Mouse (Mus musculus) midbrain, embryonic 16.5 days (tissue): ENCODE measurements at regions not wholly inside any gene's neighbourhood (a gene's known extent, or its start where the extent isn't known, plus 50 kb on each side); places are given as distances from the start of the nearest gene placed in this dataset.

Source experiments
- ATAC-seq: fragments of 200-750 bp; cut with Nextera tagmentation; 2 replicates; pipeline ENCODE4 v1.8.0; 2017; ENCODE audit warnings: moderate TSS enrichment
- H3K27ac ChIP-seq: fragments of 300-500 bp; sonication (generic); 2 replicates; pipeline ENCODE4 v1.5.1; 2014; ENCODE audit warnings: mild to moderate bottlenecking, low read length, mixed read lengths
- H3K27me3 ChIP-seq: fragments of 300-500 bp; sonication (generic); 2 replicates; pipeline ENCODE4 v1.6.1; 2014; ENCODE audit warnings: low read depth, low read length, mixed read lengths; ENCODE audit not compliant: control insufficient read depth, insufficient read depth
- H3K36me3 ChIP-seq: fragments of 300-500 bp; sonication (generic); 2 replicates; pipeline ENCODE4 v1.6.1; 2014; ENCODE audit warnings: mild to moderate bottlenecking, low read length, moderate library complexity, mixed read lengths; ENCODE audit not compliant: control insufficient read depth, insufficient read depth
- H3K4me1 ChIP-seq: fragments of 300-500 bp; sonication (generic); 2 replicates; pipeline ENCODE4 v1.6.1; 2014; ENCODE audit warnings: mild to moderate bottlenecking, low read length, mixed read lengths; ENCODE audit not compliant: control insufficient read depth, insufficient read depth
- H3K4me2 ChIP-seq: fragments of 300-500 bp; sonication (generic); 2 replicates; pipeline ENCODE4 v1.6.1; 2014; ENCODE audit warnings: mild to moderate bottlenecking, low read length, mixed read lengths
- H3K4me3 ChIP-seq: fragments of 300-500 bp; sonication (generic); 2 replicates; pipeline ENCODE4 v1.5.1; 2014; ENCODE audit warnings: low read depth, mild to moderate bottlenecking, low read length, moderate library complexity, mixed read lengths
- H3K9ac ChIP-seq: fragments of 300-500 bp; sonication (generic); 2 replicates; pipeline ENCODE4 v1.6.1; 2014; ENCODE audit warnings: low read depth, low read length, mixed read lengths
- H3K9me3 ChIP-seq: fragments of 300-500 bp; sonication (generic); replicated peaks from 2 replicates; pipeline ENCODE4 v1.6.1; 2014; ENCODE audit warnings: mild to moderate bottlenecking, low read length, mixed read lengths; ENCODE audit not compliant: control insufficient read depth, poor library complexity, severe bottlenecking
- WGBS: fragments of 180-500 bp; shearing (Covaris S2); extraction: QIAGEN DNeasy Blood & Tissue Kit; methylation state at CpG from one replicate; pipeline ENCODE4 v1.1.7; 2014; 5-methylcytosine and 5-hydroxymethylcytosine counted together

DNA sequence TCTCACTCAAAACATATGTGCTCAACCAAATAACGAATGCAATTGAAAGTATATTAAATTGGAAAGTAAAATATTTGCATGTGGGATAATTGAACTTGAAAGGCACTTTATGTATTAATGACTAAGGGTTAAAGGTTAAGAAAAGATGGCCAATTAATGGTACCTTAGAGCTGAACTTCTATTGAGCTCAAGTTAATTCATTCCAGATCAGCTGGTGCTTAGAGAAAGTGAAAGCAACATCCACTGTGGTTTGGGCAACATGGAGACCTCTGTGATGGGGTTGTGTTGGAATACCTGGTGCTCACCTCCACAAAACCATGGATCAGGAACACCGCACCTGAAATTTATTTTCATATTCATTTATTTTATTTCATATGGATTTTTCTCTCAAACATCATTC lies 612.5 kb upstream of the Intu start:
- no peak overlapping the region for H3K9ac ChIP-seq
- H3K36me3 ChIP-seq, result no peaks in the 10 kb centered on the region

DNA sequence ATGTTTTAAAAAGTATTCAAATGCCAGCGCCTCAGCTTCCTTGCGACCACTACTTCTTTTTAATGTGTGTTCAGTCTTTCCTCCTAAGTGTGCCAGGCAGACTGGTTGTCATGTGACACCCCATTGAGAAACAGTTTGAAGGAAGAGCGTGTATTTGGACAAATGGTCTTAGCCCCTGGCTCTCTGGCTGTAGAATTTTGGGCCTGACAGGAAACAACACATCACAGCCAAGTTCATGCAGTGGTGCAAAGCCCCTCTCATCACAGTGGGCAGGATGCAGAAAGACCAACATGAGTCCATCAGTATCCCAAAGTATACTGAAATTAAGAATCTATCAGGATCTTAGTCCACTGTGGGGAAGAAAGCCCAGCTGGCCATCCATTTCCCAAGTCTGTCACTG lies 605.6 kb upstream of the Intu start:
- Histone ChIP-seq H3K9me3 (no peaks in the 10 kb centered on the region), H3K27ac (no peak overlapping the region), H3K27me3 (no peaks in the 10 kb centered on the region), H3K9ac (no peak overlapping the region), H3K4me2 (no peak overlapping the region), H3K4me1 (no peaks in the 10 kb centered on the region), H3K4me3 (no peak overlapping the region), H3K36me3 (no peaks in the 10 kb centered on the region)
- ATAC-seq, result no peak
- WGBS, result 83% methylated on average over 3 of the region's 3 CpGs

More for the DNA sequence above, 612.5 kb upstream of the Intu start:
- Histone ChIP-seq H3K9me3 (no peaks in the 10 kb centered on the region), H3K4me1 (no peaks in the 10 kb centered on the region), H3K27me3 (no peaks in the 10 kb centered on the region), H3K4me2 (no peak overlapping the region), H3K4me3 (no peak overlapping the region), H3K27ac (no peak overlapping the region)
- ATAC-seq, result no peak
- WGBS, result 97% methylated on average over 2 of the region's 2 CpGs

DNA sequence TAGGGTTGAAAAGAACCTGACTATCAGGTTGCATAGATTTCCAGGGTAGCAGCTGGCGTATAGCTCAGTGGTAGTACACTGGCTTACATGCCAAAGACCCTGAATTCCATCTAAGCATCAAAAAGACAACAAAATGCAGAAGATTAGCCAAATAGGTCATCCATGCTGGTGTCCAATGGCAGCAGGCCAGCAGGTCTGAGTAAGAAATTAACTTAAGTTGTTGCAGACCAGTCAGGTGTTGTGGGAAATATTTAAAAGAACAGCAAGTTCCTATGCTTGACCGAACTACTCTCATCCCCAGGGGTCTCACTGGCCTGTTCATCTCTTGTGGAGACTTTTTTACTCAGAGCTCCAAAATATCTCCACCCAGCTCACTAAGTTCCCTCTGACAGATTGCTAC lies 602.7 kb upstream of the Intu start:
- Histone ChIP-seq H3K27ac (no peak overlapping the region), H3K27me3 (no peaks in the 10 kb centered on the region), H3K4me2 (no peak overlapping the region), H3K9ac (no peak overlapping the region), H3K4me3 (no peak overlapping the region), H3K4me1 (no peaks in the 10 kb centered on the region), H3K36me3 (no peaks in the 10 kb centered on the region), H3K9me3 (no peaks in the 10 kb centered on the region)
- ATAC-seq, result no peak
- 92% methylated on average over 2 of the region's 2 CpGs for WGBS

DNA sequence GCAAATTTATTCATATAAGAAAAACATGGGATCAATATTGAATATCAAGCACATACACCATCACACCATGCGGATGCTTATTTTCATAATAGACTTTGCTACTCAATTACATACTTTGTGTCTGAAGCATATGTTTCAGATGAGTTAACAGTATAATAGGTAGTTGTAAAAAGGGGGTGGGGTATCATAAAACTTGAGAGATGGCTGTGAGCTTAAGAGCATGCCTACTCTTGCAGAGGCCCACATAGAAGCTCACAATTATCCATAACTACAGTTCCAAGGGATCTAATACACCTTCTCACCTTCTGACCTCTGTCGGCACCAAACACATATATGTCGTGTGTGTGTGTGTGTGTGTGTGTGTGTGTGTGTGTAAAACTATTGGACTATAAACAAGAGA lies 597.7 kb upstream of the Intu start:
- no peaks in the 10 kb centered on the region for H3K27me3 ChIP-seq
- no peak overlapping the region for H3K4me2 ChIP-seq
- ATAC-seq, result no peak
- H3K36me3 ChIP-seq, result no peaks in the 10 kb centered on the region
- 92% methylated on average over 3 of the region's 3 CpGs for WGBS
- no peak overlapping the region for H3K27ac ChIP-seq
- no peak overlapping the region for H3K9ac ChIP-seq
- H3K4me3 ChIP-seq, result no peak overlapping the region
- H3K4me1 ChIP-seq, result no peaks in the 10 kb centered on the region
- H3K9me3 ChIP-seq, result no peaks in the 10 kb centered on the region

DNA sequence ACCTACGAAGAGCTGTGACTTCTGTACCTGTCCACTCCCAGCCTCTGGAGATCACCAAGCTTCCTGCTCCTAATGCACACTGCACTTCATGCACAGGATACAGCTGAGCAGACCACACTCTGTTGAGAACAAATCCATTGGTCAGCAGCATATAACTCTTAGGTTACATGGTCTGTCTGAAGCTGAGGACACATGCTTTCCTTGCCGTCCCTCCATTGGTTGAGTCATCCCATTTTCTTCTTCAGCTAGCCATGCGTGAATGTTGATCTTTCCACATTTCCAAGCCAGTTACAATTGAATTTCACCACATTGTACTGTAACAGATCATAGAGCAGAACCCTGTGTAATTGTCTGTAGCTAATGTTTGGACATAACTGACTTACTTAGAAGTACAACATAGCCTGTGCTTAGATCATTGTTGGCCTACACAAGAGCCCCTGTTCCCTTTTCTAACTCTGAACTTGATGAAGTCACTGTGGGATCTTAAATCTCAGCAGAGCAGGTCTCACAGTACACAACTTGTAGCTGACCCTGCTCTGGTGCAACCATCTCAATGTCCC lies 593.3 kb upstream of the Intu start:
- H3K4me1 ChIP-seq, result no peaks in the 10 kb centered on the region
- H3K27ac ChIP-seq, result no peak overlapping the region
- no peaks in the 10 kb centered on the region for H3K36me3 ChIP-seq
- H3K4me3 ChIP-seq, result no peak overlapping the region
- no peak for ATAC-seq
- H3K9ac ChIP-seq, result no peak overlapping the region
- no peaks in the 10 kb centered on the region for H3K27me3 ChIP-seq
- no peaks in the 10 kb centered on the region for H3K9me3 ChIP-seq
- WGBS, result 96% methylated on average over 3 of the region's 3 CpGs
- no peak overlapping the region for H3K4me2 ChIP-seq

DNA sequence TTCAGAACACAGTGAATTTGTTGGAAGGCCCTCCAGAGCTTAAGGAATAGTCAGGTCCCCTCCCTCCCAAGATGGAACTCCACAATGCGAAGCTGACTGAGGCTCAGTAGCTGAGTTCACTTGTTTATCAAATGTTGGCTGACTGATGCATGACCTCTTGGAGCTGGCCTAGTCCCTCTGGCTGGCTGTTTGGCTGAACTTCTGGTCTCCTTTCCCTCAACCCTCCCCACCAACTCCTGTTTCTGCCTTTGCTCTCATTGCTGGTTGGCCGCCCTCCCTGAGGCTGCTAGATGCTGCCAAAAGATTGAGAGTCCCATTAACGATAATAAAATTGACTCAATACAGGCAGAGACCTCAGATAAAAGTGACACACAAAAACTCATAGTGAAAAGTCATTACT lies 586.5 kb upstream of the Intu start:
- H3K4me3 ChIP-seq, result no peak overlapping the region
- H3K4me2 ChIP-seq, result no peak overlapping the region
- H3K9me3 ChIP-seq, result no peaks in the 10 kb centered on the region
- no peaks in the 10 kb centered on the region for H3K4me1 ChIP-seq
- H3K27me3 ChIP-seq, result no peaks in the 10 kb centered on the region
- no peak overlapping the region for H3K9ac ChIP-seq
- 99% methylated on average over 3 of the region's 3 CpGs for WGBS
- ATAC-seq, result no peak
- no peak overlapping the region for H3K27ac ChIP-seq
- no peaks in the 10 kb centered on the region for H3K36me3 ChIP-seq

DNA sequence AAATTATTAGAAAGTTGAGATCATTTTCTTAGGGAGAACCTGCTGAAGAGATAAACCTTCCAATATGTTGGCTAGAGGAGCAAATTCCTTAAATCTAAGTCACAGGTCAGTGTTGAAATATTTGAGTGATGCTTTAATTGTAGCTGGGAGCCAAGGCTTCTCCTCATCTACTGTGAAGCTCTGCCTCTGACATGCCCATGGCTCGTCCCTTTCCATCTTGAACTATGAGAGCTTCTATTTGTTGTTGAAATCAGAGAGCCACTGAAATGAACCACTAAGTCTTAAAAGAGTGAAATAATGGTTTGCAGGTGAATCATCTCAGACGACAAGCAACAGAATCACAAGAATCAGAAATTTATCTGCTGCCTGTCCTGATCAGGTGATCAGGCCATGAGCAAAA lies 579.0 kb upstream of the Intu start:
- Histone ChIP-seq H3K9ac (no peak overlapping the region), H3K36me3 (no peaks in the 10 kb centered on the region), H3K9me3 (0 out of 2 replicates have a peak, but pooled peaks cover 5% of the 10 kb centered on the region), H3K4me2 (no peak overlapping the region), H3K27ac (no peak overlapping the region), H3K4me3 (no peak overlapping the region), H3K27me3 (no peaks in the 10 kb centered on the region), H3K4me1 (no peaks in the 10 kb centered on the region)
- 90% methylated on average over 2 of the region's 2 CpGs for WGBS
- no peak for ATAC-seq

DNA sequence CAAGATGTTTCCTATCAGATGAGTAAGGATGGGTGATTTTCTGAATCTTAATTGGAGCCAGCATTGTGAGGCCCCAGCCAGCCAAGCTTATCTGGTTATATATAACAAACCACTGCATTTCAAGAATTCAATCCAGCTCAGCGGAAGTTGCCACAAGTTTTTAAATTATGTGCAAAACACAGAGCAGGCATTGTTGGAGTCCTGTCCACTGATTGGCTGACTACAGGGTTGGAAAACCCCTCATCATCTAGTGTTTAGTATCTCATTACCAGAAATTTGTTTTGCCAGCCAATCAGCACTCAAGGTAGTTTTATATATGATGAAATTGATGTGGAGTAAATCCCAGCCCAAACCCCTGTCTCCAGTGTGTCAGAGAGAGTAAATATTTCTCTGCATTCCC lies 578.5 kb upstream of the Intu start:
- Histone ChIP-seq H3K4me2 (no peak overlapping the region), H3K9me3 (0 out of 2 replicates have a peak, but pooled peaks cover 5% of the 10 kb centered on the region), H3K4me3 (no peak overlapping the region), H3K4me1 (no peaks in the 10 kb centered on the region), H3K27me3 (no peaks in the 10 kb centered on the region), H3K36me3 (no peaks in the 10 kb centered on the region), H3K9ac (no peak overlapping the region), H3K27ac (no peak overlapping the region)
- WGBS, result 87% methylated on average over 1 of the region's 1 CpGs
- no peak for ATAC-seq

DNA sequence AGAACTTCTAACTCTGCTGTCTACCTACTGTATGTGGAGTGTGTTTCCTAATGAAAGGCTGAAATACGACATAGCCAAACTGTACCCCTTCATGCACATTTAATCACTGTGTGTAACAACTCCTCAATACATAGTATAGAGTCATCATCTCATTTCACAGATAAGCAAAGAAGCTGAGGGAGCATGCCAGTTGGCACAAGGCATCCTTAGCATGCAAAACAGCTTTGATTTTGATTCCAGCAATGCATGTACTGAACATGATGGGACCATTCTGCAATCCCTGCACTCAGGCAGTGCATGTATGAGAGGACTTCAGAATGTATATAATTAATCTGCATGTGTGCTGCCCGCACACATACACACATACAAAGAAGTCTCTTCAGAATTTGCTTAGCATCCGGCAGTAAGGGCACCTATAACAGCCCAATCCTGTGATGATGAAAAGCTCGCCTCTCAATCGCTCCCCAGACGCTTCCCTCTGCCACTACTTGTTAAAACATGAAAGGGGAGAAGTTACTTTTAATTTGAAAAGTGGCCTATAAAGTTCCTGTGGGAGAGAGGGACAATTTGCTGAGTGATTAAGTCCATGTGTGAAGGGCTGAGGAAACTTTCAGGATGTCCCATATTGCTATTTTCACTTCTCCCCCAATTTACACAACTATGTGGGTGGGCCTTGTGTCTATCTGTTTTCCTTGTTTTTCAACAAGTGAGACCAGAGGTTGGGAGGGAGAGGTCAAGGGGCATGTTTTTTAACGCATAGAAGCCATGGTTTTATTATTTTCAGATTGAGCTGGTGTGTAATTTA lies 569.0 kb upstream of the Intu start:
- Histone ChIP-seq H3K27me3 (no peaks in the 10 kb centered on the region), H3K9me3 (no peaks in the 10 kb centered on the region), H3K9ac (no peak overlapping the region), H3K27ac (no peak overlapping the region), H3K4me2 (no peak overlapping the region), H3K4me1 (no peaks in the 10 kb centered on the region), H3K36me3 (no peaks in the 10 kb centered on the region), H3K4me3 (no peak overlapping the region)
- no peak for ATAC-seq
- WGBS, result 64% methylated on average over 7 of the region's 7 CpGs
